Mouse (Mus musculus) layer of hippocampus, adult 9-10 months (tissue): ENCODE data around the gene Kmt2e.
"Not testable (repeated sequence)": the region's sequence is repeated elsewhere in the genome, so short reads cannot be mapped to it uniquely, and the experiment has no call there.

Experiments used
- DNase-seq: peaks from one replicate; pipeline ENCODE4 v3.0.0; 2022; ENCODE audit warnings: low spot score

Kmt2e gene

GRCm38 (mm10) chr5:23432708-23433645 is 1.3 kb upstream of the Kmt2e start:
- peak; percentile 96 for DNase-seq

- DNase-seq: no peak
These were observed 599 bp downstream of the Kmt2e start for GRCm38 (mm10) chr5:23434598-23435481.

GRCm38 (mm10) chr5:23435482-23436125 is 1.4 kb downstream of the Kmt2e start:
- DNase-seq: no peak

GRCm38 (mm10) chr5:23436735-23437134 is 2.5 kb downstream of the Kmt2e start:
- no peak for DNase-seq

GRCm38 (mm10) chr5:23439857-23440256 is 5.6 kb downstream of the Kmt2e start:
- DNase-seq: no peak

- no peak for DNase-seq
These were observed 6.3 kb downstream of the Kmt2e start for GRCm38 (mm10) chr5:23440572-23440971.

- DNase-seq: no peak
These were observed 7.7 kb downstream of the Kmt2e start for GRCm38 (mm10) chr5:23441916-23442315.

- no peak for DNase-seq
These were observed 10.2 kb downstream of the Kmt2e start for GRCm38 (mm10) chr5:23444411-23444810.

- not testable (repeated sequence) for DNase-seq
These were observed 19.3 kb downstream of the Kmt2e start for GRCm38 (mm10) chr5:23453561-23453960.

GRCm38 (mm10) chr5:23461688-23462087 is 27.4 kb downstream of the Kmt2e start:
- no peak for DNase-seq

- no peak for DNase-seq
These were observed 30.0 kb downstream of the Kmt2e start for GRCm38 (mm10) chr5:23464247-23464646.

GRCm38 (mm10) chr5:23464743-23465142 is 30.5 kb downstream of the Kmt2e start:
- DNase-seq: no peak

GRCm38 (mm10) chr5:23466546-23466945 is 32.3 kb downstream of the Kmt2e start:
- DNase-seq: no peak

GRCm38 (mm10) chr5:23473098-23473873 is 39.0 kb downstream of the Kmt2e start:
- no peak for DNase-seq

GRCm38 (mm10) chr5:23483811-23484210 is 49.6 kb downstream of the Kmt2e start:
- DNase-seq: no peak

- no peak for DNase-seq
These were observed 55.0 kb downstream of the Kmt2e start for GRCm38 (mm10) chr5:23489231-23489630.

GRCm38 (mm10) chr5:23490797-23491196 is 56.6 kb downstream of the Kmt2e start:
- no peak for DNase-seq

GRCm38 (mm10) chr5:23496396-23496795 is 62.2 kb downstream of the Kmt2e start:
- DNase-seq: no peak

- DNase-seq: peak; percentile 35
These were observed 62.7 kb downstream of the Kmt2e start for GRCm38 (mm10) chr5:23496933-23497332.

- DNase-seq: no peak
These were observed 63.7 kb downstream of the Kmt2e start for GRCm38 (mm10) chr5:23497920-23498319.

- DNase-seq: no peak
These were observed 65.0 kb downstream of the Kmt2e start for GRCm38 (mm10) chr5:23499257-23499656.
